Mouse (Mus musculus) heart, embryonic 10.5 days (tissue): ENCODE data around the gene Sugt1. TPM values are rescaled to one million over a fixed set of nuclear protein-coding genes. Genes with fewer than 3 reads are reported as not detected.

ENCODE experiments used
- DNase-seq: peaks from one replicate; pipeline ENCODE4 v3.0.0-alpha.2; 2017; ENCODE audit warnings: low spot score
- H3K27ac ChIP-seq: fragments of 300-500 bp; sonication (generic); 2 replicates; pipeline ENCODE4 v1.5.1; 2016; ENCODE audit warnings: mild to moderate bottlenecking
- H3K27me3 ChIP-seq: fragments of 300-500 bp; sonication (generic); 2 replicates; pipeline ENCODE4 v1.6.1; 2016; ENCODE audit warnings: mild to moderate bottlenecking; ENCODE audit not compliant: poor library complexity, insufficient read depth, severe bottlenecking
- H3K36me3 ChIP-seq: fragments of 300-500 bp; sonication (generic); 2 replicates; pipeline ENCODE4 v1.6.1; 2016; ENCODE audit warnings: mild to moderate bottlenecking, moderate library complexity
- H3K4me1 ChIP-seq: fragments of 300-500 bp; sonication (generic); 2 replicates; pipeline ENCODE4 v1.6.1; 2016; ENCODE audit warnings: mild to moderate bottlenecking
- H3K4me3 ChIP-seq: fragments of 300-500 bp; sonication (generic); 2 replicates; pipeline ENCODE4 v1.5.1; 2016; ENCODE audit warnings: mild to moderate bottlenecking, moderate library complexity
- H3K9me3 ChIP-seq: fragments of 300-500 bp; sonication (generic); 2 replicates; pipeline ENCODE4 v1.6.1; 2016; ENCODE audit warnings: mild to moderate bottlenecking, moderate library complexity
- WGBS: fragments of 180-500 bp; shearing (Covaris S2); methylation state at CpG from one replicate; pipeline ENCODE4 v1.1.7; 2016; 5-methylcytosine and 5-hydroxymethylcytosine counted together
- polyA plus RNA-seq: library from polyadenylated mRNA; unstranded; fragments of >200 nt; fragmentation: Nextera tagmentation; extraction: Ambion mirVana; gene quantifications from 2 replicates; pipeline ENCODE4 v1.2.1, GENCODE M21; 2016

Gene Sugt1
- polyA plus RNA-seq, 1 experiment from 2014 or later: 123 TPM

- peaks cover 16% of the 10 kb centered on the region for H3K4me1 ChIP-seq
- no peak for DNase-seq
- H3K9me3 ChIP-seq: no peaks in the 10 kb centered on the region
- peak overlapping the region; percentile 75 for H3K4me3 ChIP-seq
- peak overlapping the region; percentile 99 for H3K27ac ChIP-seq
- WGBS: 1% methylated on average over 9 of the region's 9 CpGs
- no peaks in the 10 kb centered on the region for H3K27me3 ChIP-seq
- H3K36me3 ChIP-seq: peaks cover 7% of the 10 kb centered on the region; the same call in 1 of the 2 replicates
Measured at GRCm38 (mm10) chr14:79587852-79588229, 350 bp downstream of the Sugt1 start.

- no peak for DNase-seq
Measured at GRCm38 (mm10) chr14:79588534-79588951, 1.1 kb downstream of the Sugt1 start.

DNA sequence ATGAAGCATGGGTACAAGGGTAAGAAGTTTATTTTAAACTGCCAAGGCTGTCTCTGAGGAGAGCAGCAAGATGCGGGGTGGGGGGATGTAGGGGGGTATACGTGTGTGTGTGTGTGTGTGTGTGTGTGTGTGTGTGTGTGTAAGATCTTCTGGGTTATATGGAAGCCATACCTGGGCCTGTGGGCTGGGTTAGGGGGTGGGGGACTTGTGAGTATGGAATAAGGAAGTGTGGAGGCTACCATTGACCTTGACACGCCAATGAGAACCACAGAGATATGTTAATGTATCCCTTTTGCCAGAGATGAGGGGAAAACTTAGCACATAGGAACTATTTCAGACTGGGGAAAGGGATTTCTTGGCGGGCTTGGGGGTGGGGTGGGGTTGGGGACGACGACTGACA is 1.9 kb downstream of the Sugt1 start:
- peaks cover 16% of the 10 kb centered on the region for H3K4me1 ChIP-seq
- 87% methylated on average over 6 of the region's 6 CpGs for WGBS
- H3K9me3 ChIP-seq: no peaks in the 10 kb centered on the region

More at GRCm38 (mm10) chr14:79588534-79588951, 1.1 kb downstream of the Sugt1 start:
- WGBS: 77% methylated on average over 9 of the region's 9 CpGs
- peaks cover 16% of the 10 kb centered on the region for H3K4me1 ChIP-seq
- peak overlapping the region; percentile 75 for H3K4me3 ChIP-seq
- no peaks in the 10 kb centered on the region for H3K27me3 ChIP-seq
- peaks cover 7% of the 10 kb centered on the region; the same call in 1 of the 2 replicates for H3K36me3 ChIP-seq
- H3K27ac ChIP-seq: no peak overlapping the region
- no peaks in the 10 kb centered on the region for H3K9me3 ChIP-seq

GRCm38 (mm10) chr14:79590916-79591315 is 3.4 kb downstream of the Sugt1 start:
- peaks cover 16% of the 10 kb centered on the region for H3K4me1 ChIP-seq
- 91% methylated on average over 8 of the region's 8 CpGs for WGBS
- H3K36me3 ChIP-seq: peaks cover 22% of the 10 kb centered on the region
- no peaks in the 10 kb centered on the region for H3K27me3 ChIP-seq
- DNase-seq: no peak
- no peak overlapping the region for H3K27ac ChIP-seq
- no peak overlapping the region for H3K4me3 ChIP-seq
- H3K9me3 ChIP-seq: no peaks in the 10 kb centered on the region

More for the DNA sequence above, 1.9 kb downstream of the Sugt1 start:
- Histone ChIP-seq H3K4me3 (no peak overlapping the region; the same call in 1 of the 2 replicates), H3K27ac (no peak overlapping the region), H3K27me3 (no peaks in the 10 kb centered on the region), H3K36me3 (peaks cover 11% of the 10 kb centered on the region; the same call in 1 of the 2 replicates)
- DNase-seq: no peak

- no peaks in the 10 kb centered on the region for H3K27me3 ChIP-seq
- 87% methylated on average over 2 of the region's 2 CpGs for WGBS
- no peak overlapping the region for H3K4me3 ChIP-seq
- no peak overlapping the region for H3K27ac ChIP-seq
- DNase-seq: no peak
- peaks cover 29% of the 10 kb centered on the region for H3K36me3 ChIP-seq
- no peaks in the 10 kb centered on the region for H3K9me3 ChIP-seq
- peaks cover 11% of the 10 kb centered on the region for H3K4me1 ChIP-seq
Measured at GRCm38 (mm10) chr14:79591611-79592010, 4.1 kb downstream of the Sugt1 start.

- Histone ChIP-seq H3K4me3 (no peak overlapping the region), H3K27me3 (no peaks in the 10 kb centered on the region), H3K9me3 (no peaks in the 10 kb centered on the region), H3K27ac (no peak overlapping the region), H3K36me3 (peaks cover 52% of the 10 kb centered on the region), H3K4me1 (0 out of 2 replicates have a peak, but pooled peaks cover 2% of the 10 kb centered on the region)
- WGBS: 90% methylated on average over 5 of the region's 5 CpGs
- no peak for DNase-seq
Measured at GRCm38 (mm10) chr14:79594069-79594468, 6.6 kb downstream of the Sugt1 start.

DNA sequence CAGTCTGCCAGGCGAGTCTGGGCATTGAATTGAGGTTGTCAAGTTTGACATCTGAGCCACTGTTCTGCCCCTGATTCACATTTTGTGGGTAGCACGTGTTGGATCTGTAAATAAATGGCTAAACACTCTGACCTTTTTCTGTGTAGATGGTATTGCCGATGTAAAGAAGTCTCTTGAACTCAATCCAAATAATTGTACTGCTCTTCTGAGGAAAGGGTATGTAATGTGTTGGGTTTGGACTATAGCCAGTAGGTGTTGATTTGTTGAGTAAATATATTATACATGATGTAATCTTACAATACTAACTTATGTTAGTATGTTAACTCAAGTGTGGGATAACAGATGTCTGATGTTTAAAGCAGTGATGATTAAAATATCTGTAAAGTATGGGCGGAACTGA is 9.1 kb downstream of the Sugt1 start:
- Histone ChIP-seq H3K9me3 (no peaks in the 10 kb centered on the region), H3K4me1 (no peaks in the 10 kb centered on the region), H3K36me3 (peaks cover 71% of the 10 kb centered on the region), H3K27me3 (no peaks in the 10 kb centered on the region), H3K27ac (no peak overlapping the region), H3K4me3 (no peak overlapping the region)
- DNase-seq: no peak
- 85% methylated on average over 4 of the region's 4 CpGs for WGBS

DNA sequence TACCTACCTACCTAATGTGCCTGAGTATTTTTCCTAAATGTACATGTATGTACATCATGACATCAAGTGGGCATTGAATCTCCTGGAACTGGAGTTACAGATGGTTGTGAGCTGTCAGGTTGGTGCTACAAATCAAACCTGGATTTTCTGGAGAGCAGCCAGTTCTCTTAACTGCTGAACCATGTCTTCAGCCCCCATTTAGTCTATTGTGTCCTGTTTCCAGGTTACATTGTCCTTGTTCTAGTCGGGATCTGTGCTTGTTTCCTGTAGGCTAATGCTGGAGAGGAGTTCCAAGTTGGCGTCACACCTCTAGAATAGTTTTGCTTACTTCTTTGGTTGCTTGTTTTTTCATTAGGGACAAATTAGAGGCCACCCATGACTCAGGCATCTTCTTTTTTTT is 18.4 kb downstream of the Sugt1 start:
- DNase-seq: no peak
- H3K27me3 ChIP-seq: no peaks in the 10 kb centered on the region
- H3K4me3 ChIP-seq: no peak overlapping the region
- H3K9me3 ChIP-seq: no peaks in the 10 kb centered on the region
- 86% methylated on average over 2 of the region's 2 CpGs for WGBS
- H3K36me3 ChIP-seq: peaks cover 88% of the 10 kb centered on the region
- H3K27ac ChIP-seq: no peak overlapping the region
- no peaks in the 10 kb centered on the region for H3K4me1 ChIP-seq

GRCm38 (mm10) chr14:79606392-79606791 is 18.9 kb downstream of the Sugt1 start:
- Histone ChIP-seq H3K4me1 (no peaks in the 10 kb centered on the region), H3K4me3 (no peak overlapping the region), H3K27ac (no peak overlapping the region), H3K9me3 (no peaks in the 10 kb centered on the region), H3K36me3 (peaks cover 89% of the 10 kb centered on the region), H3K27me3 (no peaks in the 10 kb centered on the region)
- DNase-seq: no peak
- 91% methylated on average over 6 of the region's 6 CpGs for WGBS

DNA sequence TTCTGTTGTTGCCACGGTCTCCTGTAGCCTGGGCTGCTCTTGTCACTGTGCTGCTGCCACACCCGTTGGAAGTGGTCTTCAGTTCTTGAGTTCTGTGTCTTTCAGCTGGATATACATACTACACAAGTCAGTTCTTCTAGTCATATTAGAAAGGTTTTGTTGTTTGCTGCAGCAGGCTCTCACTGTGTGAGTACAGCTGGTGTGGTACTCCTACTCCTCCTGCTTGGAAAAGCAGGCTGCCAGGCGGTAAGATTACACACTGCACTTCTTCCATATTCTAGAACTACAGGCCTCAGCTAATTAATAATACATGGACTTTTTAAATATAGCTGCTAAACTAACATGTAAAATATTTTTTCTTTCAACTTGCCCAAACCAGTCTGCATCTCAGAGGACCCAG is 19.4 kb downstream of the Sugt1 start:
- no peak overlapping the region for H3K27ac ChIP-seq
- H3K4me1 ChIP-seq: no peaks in the 10 kb centered on the region
- no peaks in the 10 kb centered on the region for H3K27me3 ChIP-seq
- H3K36me3 ChIP-seq: peaks cover 89% of the 10 kb centered on the region
- no peaks in the 10 kb centered on the region for H3K9me3 ChIP-seq
- no peak for DNase-seq
- 84% methylated on average over 3 of the region's 3 CpGs for WGBS
- H3K4me3 ChIP-seq: no peak overlapping the region

- Histone ChIP-seq H3K4me3 (no peak overlapping the region), H3K4me1 (no peaks in the 10 kb centered on the region), H3K9me3 (no peaks in the 10 kb centered on the region), H3K27ac (no peak overlapping the region), H3K27me3 (no peaks in the 10 kb centered on the region), H3K36me3 (peaks cover 89% of the 10 kb centered on the region)
- 94% methylated on average over 4 of the region's 4 CpGs for WGBS
- DNase-seq: no peak
Measured at GRCm38 (mm10) chr14:79607352-79607751, 19.9 kb downstream of the Sugt1 start.

- Histone ChIP-seq H3K36me3 (peaks cover 89% of the 10 kb centered on the region), H3K4me3 (no peak overlapping the region), H3K4me1 (no peaks in the 10 kb centered on the region), H3K27ac (no peak overlapping the region), H3K9me3 (no peaks in the 10 kb centered on the region), H3K27me3 (no peaks in the 10 kb centered on the region)
- DNase-seq: no peak
- WGBS: 91% methylated on average over 6 of the region's 6 CpGs
Measured at GRCm38 (mm10) chr14:79608286-79608685, 20.8 kb downstream of the Sugt1 start.

GRCm38 (mm10) chr14:79617121-79617828 is 29.8 kb downstream of the Sugt1 start:
- H3K4me1 ChIP-seq: no peaks in the 10 kb centered on the region

DNA sequence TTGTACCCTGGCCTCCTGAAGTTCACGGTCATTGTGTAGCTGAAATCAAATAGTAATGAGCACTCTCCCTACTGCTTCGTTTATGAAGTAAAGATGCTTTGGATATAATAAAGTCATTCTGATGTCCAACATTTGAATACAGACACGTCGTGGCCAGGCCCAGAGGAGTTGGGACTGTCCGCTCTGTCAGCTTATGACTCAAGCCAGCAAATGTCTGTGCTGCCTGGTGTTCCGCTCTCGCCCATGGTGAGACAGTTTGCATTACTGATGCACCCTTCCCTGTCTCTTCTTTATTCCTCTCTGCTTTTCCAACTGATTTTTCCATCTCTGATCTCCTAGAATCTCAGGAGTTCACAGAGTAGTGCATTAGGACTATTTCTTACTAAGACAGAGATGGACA is 32.3 kb downstream of the Sugt1 start:
- Histone ChIP-seq H3K27ac (no peak overlapping the region), H3K27me3 (no peaks in the 10 kb centered on the region), H3K9me3 (no peaks in the 10 kb centered on the region), H3K36me3 (peaks cover 53% of the 10 kb centered on the region), H3K4me1 (no peaks in the 10 kb centered on the region), H3K4me3 (no peak overlapping the region)
- no peak for DNase-seq
- WGBS: 89% methylated on average over 7 of the region's 7 CpGs

More at GRCm38 (mm10) chr14:79617121-79617828, 29.8 kb downstream of the Sugt1 start:
- Histone ChIP-seq H3K27ac (no peak overlapping the region), H3K4me3 (no peak overlapping the region), H3K36me3 (peaks cover 58% of the 10 kb centered on the region), H3K9me3 (no peaks in the 10 kb centered on the region), H3K27me3 (no peaks in the 10 kb centered on the region)
- 84% methylated on average over 8 of the region's 8 CpGs for WGBS
- no peak for DNase-seq
